Mouse (Mus musculus) cerebral cortex, adult 2 months (tissue): ENCODE measurements around the gene Hectd1.

Source experiments
- WGBS: fragments of 180-500 bp; shearing (Covaris S2); methylation state at CpG from one replicate; pipeline ENCODE4 v1.1.7; 2018; 5-methylcytosine and 5-hydroxymethylcytosine counted together

Gene Hectd1

GRCm38 (mm10) chr12:51829290-51830076 is at the start of gene Hectd1:
Hectd1 (minus strand) TSS chr12:51829536.
- WGBS: under 1% methylated on average over 105 of the region's 114 CpGs

- 74% methylated on average over 11 of the region's 11 CpGs for WGBS
Measured at GRCm38 (mm10) chr12:51871446-51872144, 42.3 kb upstream of the Hectd1 start.

GRCm38 (mm10) chr12:51869511-51869910 is 40.2 kb upstream of the Hectd1 start:
- 86% methylated on average over 3 of the region's 3 CpGs for WGBS

GRCm38 (mm10) chr12:51867076-51867475 is 37.7 kb upstream of the Hectd1 start:
- 87% methylated on average over 8 of the region's 8 CpGs for WGBS

- WGBS: 36% methylated on average over 13 of the region's 13 CpGs
Measured at GRCm38 (mm10) chr12:51866226-51866910, 37.0 kb upstream of the Hectd1 start.

GRCm38 (mm10) chr12:51865790-51866179 is 36.4 kb upstream of the Hectd1 start:
- 55% methylated on average over 4 of the region's 4 CpGs for WGBS

- WGBS: 51% methylated on average over 9 of the region's 9 CpGs
Measured at GRCm38 (mm10) chr12:51865061-51865789, 35.9 kb upstream of the Hectd1 start.

GRCm38 (mm10) chr12:51863116-51864002 is 34.0 kb upstream of the Hectd1 start:
- WGBS: 89% methylated on average over 14 of the region's 14 CpGs

- WGBS: 76% methylated on average over 13 of the region's 13 CpGs
Measured at GRCm38 (mm10) chr12:51858134-51859028, 29.0 kb upstream of the Hectd1 start.

- 91% methylated on average over 8 of the region's 8 CpGs for WGBS
Measured at GRCm38 (mm10) chr12:51856768-51857295, 27.5 kb upstream of the Hectd1 start.

- 83% methylated on average over 2 of the region's 2 CpGs for WGBS
Measured at GRCm38 (mm10) chr12:51855872-51856271, 26.5 kb upstream of the Hectd1 start.

GRCm38 (mm10) chr12:51855453-51855852 is 26.1 kb upstream of the Hectd1 start:
- WGBS: 87% methylated on average over 7 of the region's 7 CpGs

GRCm38 (mm10) chr12:51851617-51852016 is 22.3 kb upstream of the Hectd1 start:
- WGBS: 88% methylated on average over 4 of the region's 4 CpGs

- WGBS: 89% methylated on average over 3 of the region's 3 CpGs
Measured at GRCm38 (mm10) chr12:51851155-51851554, 21.8 kb upstream of the Hectd1 start.

- WGBS: 93% methylated on average over 4 of the region's 4 CpGs
Measured at GRCm38 (mm10) chr12:51850339-51850738, 21.0 kb upstream of the Hectd1 start.

GRCm38 (mm10) chr12:51849902-51850301 is 20.6 kb upstream of the Hectd1 start:
- 81% methylated on average over 2 of the region's 2 CpGs for WGBS

GRCm38 (mm10) chr12:51847953-51848680 is 18.8 kb upstream of the Hectd1 start:
- whole genome bisulfite sequencing: 74% methylated on average over 9 of the region's 9 CpGs

- 43% methylated on average over 1 of the region's 1 CpGs for WGBS
Measured at GRCm38 (mm10) chr12:51845261-51845660, 15.9 kb upstream of the Hectd1 start.

GRCm38 (mm10) chr12:51844771-51845256 is 15.5 kb upstream of the Hectd1 start:
- 2% methylated on average over 17 of the region's 17 CpGs for WGBS
